Mouse (Mus musculus) stomach, embryonic 16.5 days (tissue): ENCODE data around the gene Otud7b. TPM values are rescaled to one million over a fixed set of nuclear protein-coding genes. Genes with fewer than 3 reads are reported as not detected.
A peak's percentile ranks its signal among the peaks of the same experiment; 100 is the strongest.

Experiments
- ATAC-seq: fragments of 200-750 bp; cut with Nextera tagmentation; 2 replicates; pipeline ENCODE4 v1.8.0; 2017; ENCODE audit warnings: moderate number of reproducible peaks, moderate TSS enrichment; ENCODE audit not compliant: insufficient read depth, low FRiP score
- H3K27ac ChIP-seq: fragments of 300-500 bp; sonication (generic); 2 replicates; pipeline ENCODE4 v1.5.1; 2014; ENCODE audit warnings: low read length
- H3K27me3 ChIP-seq: fragments of 300-500 bp; sonication (generic); 2 replicates; pipeline ENCODE4 v1.6.1; 2014; ENCODE audit warnings: low read length, control low read depth, mixed read lengths; ENCODE audit not compliant: control insufficient read depth, insufficient read depth
- H3K36me3 ChIP-seq: fragments of 300-500 bp; sonication (generic); 2 replicates; pipeline ENCODE4 v1.6.1; 2014; ENCODE audit warnings: low read length; ENCODE audit not compliant: control insufficient read depth, insufficient read depth
- H3K4me1 ChIP-seq: fragments of 300-500 bp; sonication (generic); 2 replicates; pipeline ENCODE4 v1.6.1; 2014; ENCODE audit warnings: low read length, control low read depth, mixed read lengths; ENCODE audit not compliant: control insufficient read depth, insufficient read depth
- H3K4me2 ChIP-seq: fragments of 300-500 bp; sonication (generic); 2 replicates; pipeline ENCODE4 v1.6.1; 2014; ENCODE audit warnings: low read depth, low read length, mixed read lengths
- H3K4me3 ChIP-seq: fragments of 300-500 bp; sonication (generic); replicated peaks from 2 replicates; pipeline ENCODE4 v1.5.1; 2014; ENCODE audit warnings: mild to moderate bottlenecking, low read length
- H3K9ac ChIP-seq: fragments of 300-500 bp; sonication (generic); 2 replicates; pipeline ENCODE4 v1.6.1; 2014; ENCODE audit warnings: low read length
- H3K9me3 ChIP-seq: fragments of 300-500 bp; sonication (generic); replicated peaks from 2 replicates; pipeline ENCODE4 v1.6.1; 2016; ENCODE audit warnings: low read length, control low read depth; ENCODE audit not compliant: control insufficient read depth
- WGBS: fragments of 180-500 bp; shearing (Covaris S2); extraction: QIAGEN DNeasy Blood & Tissue Kit; methylation state at CpG from one replicate; pipeline ENCODE4 v1.1.7; 2014; 5-methylcytosine and 5-hydroxymethylcytosine counted together
- polyA plus RNA-seq: library from polyadenylated mRNA; unstranded; fragments of >200 nt; fragmentation: Nextera tagmentation; extraction: Ambion mirVana; gene quantifications from 2 replicates; pipeline ENCODE4 v1.2.1, GENCODE M21; 2015

Otud7b gene
- polyA plus RNA-seq, 1 experiment from 2014 or later: 13.1 TPM

DNA sequence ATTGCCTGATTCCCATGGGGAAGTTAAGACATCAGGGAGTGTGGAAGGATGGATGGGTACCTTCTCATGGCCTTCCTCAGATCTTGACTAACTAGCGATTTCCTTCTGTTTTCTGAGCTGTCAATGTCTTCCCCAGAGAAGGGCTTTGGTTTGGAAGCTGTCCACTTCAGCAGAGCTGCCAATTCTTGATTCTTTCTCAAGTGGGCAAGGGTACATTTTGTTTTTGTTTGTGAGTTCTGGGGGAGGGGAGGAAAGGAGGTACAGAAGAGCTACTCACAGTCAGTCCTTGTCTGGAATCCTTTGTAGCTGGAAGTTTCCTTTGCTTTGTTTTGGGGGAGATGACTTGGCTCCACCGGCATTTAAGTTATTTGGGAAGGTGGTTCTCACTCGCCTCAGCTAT lies 8.9 kb downstream of the Otud7b start:
- H3K27me3 ChIP-seq: no peaks in the 10 kb centered on the region
- WGBS: 55% methylated on average over 3 of the region's 3 CpGs
- no peaks in the 10 kb centered on the region for H3K9me3 ChIP-seq
- no peak for ATAC-seq
- H3K36me3 ChIP-seq: no peaks in the 10 kb centered on the region
- H3K9ac ChIP-seq: no peak overlapping the region
- no peak overlapping the region for H3K4me3 ChIP-seq
- H3K4me1 ChIP-seq: no peaks in the 10 kb centered on the region
- H3K4me2 ChIP-seq: no peak overlapping the region
- no peak overlapping the region for H3K27ac ChIP-seq

DNA sequence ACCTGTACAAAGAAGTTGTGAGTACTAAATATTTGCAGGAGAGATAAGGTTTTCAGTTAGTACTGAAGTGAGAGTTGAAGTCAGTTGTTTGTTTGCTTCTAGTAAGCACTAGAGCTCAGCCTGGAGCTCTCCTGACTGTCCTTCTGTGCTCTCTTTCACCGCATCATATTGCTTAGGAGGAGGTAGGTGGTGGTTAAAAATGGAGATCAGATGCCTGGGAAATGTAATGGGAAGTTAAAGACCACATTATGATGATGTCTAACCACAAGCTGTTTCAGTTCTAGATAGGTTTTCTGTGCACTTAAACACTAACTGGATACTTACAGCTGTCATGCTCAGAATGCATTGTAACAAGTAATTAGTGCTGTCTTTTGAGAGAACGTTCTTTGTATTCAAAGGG lies 13.8 kb downstream of the Otud7b start:
- Histone ChIP-seq H3K4me2 (no peak overlapping the region), H3K27me3 (no peaks in the 10 kb centered on the region), H3K27ac (no peak overlapping the region), H3K9me3 (no peaks in the 10 kb centered on the region), H3K36me3 (no peaks in the 10 kb centered on the region), H3K4me1 (no peaks in the 10 kb centered on the region), H3K4me3 (no peak overlapping the region), H3K9ac (no peak overlapping the region)
- 65% methylated on average over 2 of the region's 2 CpGs for WGBS
- ATAC-seq: no peak

GRCm38 (mm10) chr3:96118702-96119101 lies 14.4 kb downstream of the Otud7b start:
- H3K27me3 ChIP-seq: no peaks in the 10 kb centered on the region
- ATAC-seq: no peak
- H3K9ac ChIP-seq: no peak overlapping the region
- H3K27ac ChIP-seq: no peak overlapping the region
- no peak overlapping the region for H3K4me3 ChIP-seq
- no peak overlapping the region for H3K4me2 ChIP-seq
- no peaks in the 10 kb centered on the region for H3K4me1 ChIP-seq
- no peaks in the 10 kb centered on the region for H3K36me3 ChIP-seq
- no peaks in the 10 kb centered on the region for H3K9me3 ChIP-seq
- whole genome bisulfite sequencing: 82% methylated on average over 2 of the region's 2 CpGs

DNA sequence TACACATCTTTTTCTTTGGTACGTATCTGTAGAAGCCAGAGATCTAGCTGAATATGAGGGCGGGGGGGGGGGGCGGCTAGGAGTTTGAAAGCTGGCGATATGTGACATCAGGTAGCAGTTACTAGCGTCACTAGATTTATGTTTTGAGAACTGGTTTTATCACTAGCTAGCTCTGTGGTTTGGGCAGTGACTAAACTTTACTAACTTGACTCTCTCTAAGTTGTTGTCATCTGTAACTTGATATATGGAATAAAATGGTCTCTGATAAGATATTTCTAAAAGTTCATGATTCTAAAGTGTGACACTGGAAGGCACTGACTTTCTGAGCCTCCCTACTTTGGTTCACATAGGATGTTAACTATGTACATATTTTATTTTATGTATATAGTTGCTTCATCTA lies 19.9 kb downstream of the Otud7b start:
- Histone ChIP-seq H3K9me3 (no peaks in the 10 kb centered on the region), H3K27ac (no peak overlapping the region), H3K4me3 (no peak overlapping the region), H3K36me3 (no peaks in the 10 kb centered on the region), H3K4me1 (peaks cover 3% of the 10 kb centered on the region; the same call in 1 of the 2 replicates), H3K4me2 (no peak overlapping the region), H3K27me3 (no peaks in the 10 kb centered on the region), H3K9ac (no peak overlapping the region)
- no peak for ATAC-seq
- 88% methylated on average over 5 of the region's 5 CpGs for WGBS

DNA sequence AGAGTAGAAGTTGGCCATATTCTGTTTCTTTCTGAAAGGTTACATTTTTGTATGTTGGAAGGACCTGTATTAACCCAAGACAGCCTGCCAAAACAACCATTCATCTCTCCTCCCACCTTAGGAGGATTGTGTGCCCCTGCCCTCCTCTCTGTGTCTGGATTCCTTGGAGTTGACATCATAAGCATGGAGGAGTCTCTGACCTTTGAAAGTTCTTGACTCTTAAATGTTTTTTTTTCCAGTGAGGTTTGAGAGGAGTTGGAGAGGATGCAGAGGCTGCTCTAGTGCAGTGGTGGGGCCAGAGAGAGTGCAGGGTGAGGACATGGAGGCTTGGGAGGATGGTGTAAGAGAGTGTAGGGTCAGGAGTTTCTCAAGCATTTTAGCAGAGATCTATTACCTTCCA lies 23.8 kb downstream of the Otud7b start:
- no peaks in the 10 kb centered on the region for H3K27me3 ChIP-seq
- H3K4me3 ChIP-seq: no peak overlapping the region
- no peak for ATAC-seq
- no peak overlapping the region for H3K4me2 ChIP-seq
- H3K9me3 ChIP-seq: no peaks in the 10 kb centered on the region
- H3K36me3 ChIP-seq: no peaks in the 10 kb centered on the region
- no peak overlapping the region for H3K27ac ChIP-seq
- H3K9ac ChIP-seq: no peak overlapping the region
- H3K4me1 ChIP-seq: peaks cover 3% of the 10 kb centered on the region; the same call in 1 of the 2 replicates

GRCm38 (mm10) chr3:96132478-96132877 lies 28.2 kb downstream of the Otud7b start:
- Histone ChIP-seq H3K27me3 (no peaks in the 10 kb centered on the region), H3K27ac (no peak overlapping the region), H3K4me3 (no peak overlapping the region), H3K4me2 (no peak overlapping the region), H3K4me1 (peaks cover 3% of the 10 kb centered on the region; the same call in 1 of the 2 replicates), H3K36me3 (no peaks in the 10 kb centered on the region), H3K9ac (no peak overlapping the region), H3K9me3 (no peaks in the 10 kb centered on the region)
- 70% methylated on average over 3 of the region's 3 CpGs for WGBS
- ATAC-seq: no peak

DNA sequence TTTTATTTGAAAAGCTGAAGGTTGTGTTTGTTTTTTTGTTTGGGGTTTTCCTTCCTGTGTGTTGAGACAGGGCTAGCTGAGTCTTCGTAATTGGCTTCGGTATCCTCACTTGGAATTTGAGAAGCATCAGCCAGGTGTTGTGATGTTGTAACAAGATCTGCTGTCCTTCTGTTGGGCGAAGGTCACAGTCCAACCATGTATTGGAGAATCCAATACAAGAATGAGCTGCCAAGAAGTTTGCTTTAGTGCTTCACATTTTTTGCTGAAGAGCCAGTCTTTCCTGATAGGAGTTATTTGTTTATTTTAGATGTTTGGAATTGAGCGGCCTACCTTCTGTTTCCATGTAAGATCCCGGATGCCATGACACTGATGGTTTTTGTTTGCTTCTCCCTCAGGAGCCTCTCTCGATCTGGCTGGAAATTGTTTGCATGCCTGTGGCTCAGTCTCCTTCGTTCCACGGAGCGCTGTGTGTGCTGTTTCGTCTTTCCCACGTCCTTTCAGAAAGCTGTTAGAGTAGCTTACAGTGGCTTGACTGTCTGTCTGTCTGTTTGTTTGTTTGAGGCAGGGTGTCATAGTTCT lies 29.1 kb downstream of the Otud7b start:
- Histone ChIP-seq H3K9ac (no peak overlapping the region), H3K4me2 (no peak overlapping the region), H3K36me3 (no peaks in the 10 kb centered on the region), H3K9me3 (no peaks in the 10 kb centered on the region), H3K4me3 (no peak overlapping the region), H3K27me3 (no peaks in the 10 kb centered on the region), H3K27ac (no peak overlapping the region), H3K4me1 (no peaks in the 10 kb centered on the region)
- 45% methylated on average over 11 of the region's 11 CpGs for WGBS
- no peak for ATAC-seq

DNA sequence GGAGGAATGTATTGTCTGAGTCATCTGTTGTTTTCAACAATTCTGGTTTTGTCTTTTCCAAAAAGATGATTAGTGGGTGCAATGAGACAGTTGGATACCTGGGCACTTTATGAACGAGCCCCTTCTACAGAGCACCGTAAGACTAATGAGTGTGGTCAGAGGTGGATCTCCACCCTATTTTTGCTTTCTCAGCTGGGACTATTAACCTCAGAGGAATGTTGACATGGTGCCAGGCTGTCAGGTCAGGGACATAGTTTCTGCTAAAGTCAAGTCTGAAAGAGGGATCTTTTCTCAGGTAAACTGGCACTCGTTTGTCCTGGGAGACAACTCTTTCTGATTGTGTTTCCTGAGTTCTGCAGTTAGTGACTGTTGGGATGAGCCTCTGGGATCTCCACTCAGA lies 30.7 kb downstream of the Otud7b start:
- Histone ChIP-seq H3K9me3 (no peaks in the 10 kb centered on the region), H3K4me2 (no peak overlapping the region), H3K36me3 (no peaks in the 10 kb centered on the region), H3K4me3 (no peak overlapping the region), H3K27ac (no peak overlapping the region), H3K9ac (no peak overlapping the region), H3K4me1 (no peaks in the 10 kb centered on the region), H3K27me3 (no peaks in the 10 kb centered on the region)
- 49% methylated on average over 3 of the region's 3 CpGs for WGBS
- no peak for ATAC-seq

- Histone ChIP-seq H3K9ac (0 out of 2 replicates have a peak overlapping the region, but pooled peaks have one; percentile 40), H3K4me3 (no peak overlapping the region), H3K9me3 (no peaks in the 10 kb centered on the region), H3K4me2 (no peak overlapping the region), H3K36me3 (0 out of 2 replicates have a peak, but pooled peaks cover 14% of the 10 kb centered on the region), H3K27ac (no peak overlapping the region), H3K27me3 (no peaks in the 10 kb centered on the region), H3K4me1 (peaks cover 3% of the 10 kb centered on the region; the same call in 1 of the 2 replicates)
- WGBS: 11% methylated on average over 5 of the region's 5 CpGs
- ATAC-seq: no peak
Measured at GRCm38 (mm10) chr3:96147950-96148349, 43.6 kb downstream of the Otud7b start.
